14 mouse cellular contexts compared by ENCODE assay signal in the genomic region with DNA sequence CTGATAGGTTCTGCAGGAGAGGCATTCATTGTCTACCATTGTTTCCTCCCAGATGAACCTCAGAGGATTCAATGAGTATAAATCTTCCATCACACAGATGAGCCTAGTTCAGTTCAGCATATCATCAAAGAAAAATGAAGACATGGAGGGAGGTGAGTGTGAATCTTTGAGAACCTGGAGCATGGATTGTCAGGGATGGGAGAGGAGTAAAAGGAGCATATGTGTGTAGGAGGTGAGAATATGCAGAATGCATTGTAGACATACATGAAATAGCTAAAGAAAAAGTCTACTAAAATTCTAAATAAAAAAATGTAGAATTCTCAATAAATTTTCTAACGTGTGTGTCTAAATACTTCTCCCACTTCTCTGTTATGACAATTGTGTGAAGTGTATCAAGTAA.
"Had no signal": no experiment of that assay in that cellular context is flagged by ENCODE, and none has a peak within 500 bp of the region (broad histone marks: within the 10 kb centered on the region; RNA-seq: fewer than 3 reads in every experiment).

No protein-coding gene starts in this region.

- DNase-seq: gastrocnemius, postnatal 14 days; gastrocnemius, postnatal 36 days; heart, adult 11 months; heart, adult 2 months; heart, postnatal 14 days; heart, postnatal 36 days; kidney, adult 11 months; kidney, adult 2 months; kidney, adult 9 months; kidney, postnatal 14 days; kidney, postnatal 36 days; layer of hippocampus, adult 9-11 months; layer of hippocampus, postnatal 36 days; left cerebral cortex, postnatal 4 days had no signal
